Mouse (Mus musculus): ENCODE measurements around the gene Stxbp5. TPM values are rescaled to one million over a fixed set of nuclear protein-coding genes. Genes with fewer than 3 reads are reported as not detected.

Stxbp5 gene
- total and polyA plus RNA-seq, 2 experiments: 6.1 to 8.4 TPM

DNA sequence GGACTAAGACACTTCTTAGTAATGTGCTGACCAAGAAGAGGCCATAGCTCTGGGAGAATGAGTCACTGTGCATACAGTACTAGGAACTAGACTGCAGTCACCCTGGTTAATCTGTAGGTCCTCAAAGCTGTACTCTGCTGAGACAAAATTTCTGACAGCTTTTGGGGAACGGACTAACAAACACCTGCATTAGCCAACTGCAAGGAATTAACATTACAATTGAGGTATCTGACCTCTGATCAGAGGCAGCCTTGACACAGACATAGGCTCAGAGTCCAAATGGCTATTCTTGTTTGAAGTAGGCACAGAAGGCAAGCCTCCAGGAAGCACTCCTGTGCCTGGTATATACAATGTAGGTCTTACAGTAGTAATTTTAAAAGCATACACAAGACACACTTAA, 99.3 kb downstream of the Stxbp5 start:
- no peak for TF ChIP-seq CTCF (IDR thresholded peaks at IDR 0.05; ENCODE audit: low read depth, low read length)
- TF ChIP-seq POLR2A (IDR thresholded peaks at IDR 0.05; ENCODE audit: extremely low read depth, insufficient read depth, low read length): no peak
- 35% methylated on average over 1 of the region's 1 CpGs for WGBS

DNA sequence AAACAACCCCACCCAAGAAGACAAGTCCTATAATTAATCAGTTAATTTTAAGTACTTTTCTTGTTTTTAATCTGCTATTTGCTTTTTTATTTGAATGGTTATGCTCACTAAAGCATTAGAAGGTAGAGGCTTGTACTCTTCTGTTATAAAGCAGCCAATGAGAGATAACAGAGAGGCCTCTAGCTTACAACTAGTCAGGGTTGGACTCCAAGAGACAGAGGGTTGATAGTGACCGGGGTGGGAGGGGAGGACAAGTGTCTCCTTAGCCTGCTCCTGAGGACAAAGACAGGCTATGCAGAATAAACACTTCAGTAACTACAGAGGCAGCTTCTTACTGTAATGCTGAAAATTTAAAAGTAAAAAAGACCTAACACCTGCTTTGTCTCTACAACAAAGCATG, 101.8 kb downstream of the Stxbp5 start:
- H3K4me1 ChIP-seq (ENCODE audit: control insufficient read depth, insufficient read depth, low read length): no peaks in the 10 kb centered on the region
- no peak overlapping the region for H3K27ac ChIP-seq (replicated peaks; ENCODE audit: insufficient read depth, low read depth, low read length)
- TF ChIP-seq CTCF (IDR thresholded peaks at IDR 0.05; ENCODE audit: low read depth, low read length) (no peak), POLR2A (IDR thresholded peaks at IDR 0.05; ENCODE audit: extremely low read depth, insufficient read depth, low read length) (no peak)
- 95% methylated on average over 1 of the region's 1 CpGs for WGBS
- no peaks in the 10 kb centered on the region for H3K27me3 ChIP-seq (ENCODE audit: control insufficient read depth, insufficient read depth, low read length)
- H3K79me2 ChIP-seq (ENCODE audit: control insufficient read depth, insufficient read depth, low read length): no peaks in the 10 kb centered on the region
- no peak overlapping the region for H3K4me3 ChIP-seq (ENCODE audit: insufficient read depth, low read depth, low read length)
- DNase-seq (ENCODE audit: extremely low read depth, low read depth, low spot score): no peak
- H3K36me3 ChIP-seq (ENCODE audit: control insufficient read depth, insufficient read depth, low read length): peaks cover 22% of the 10 kb centered on the region
- H3K9ac ChIP-seq (ENCODE audit: low read depth, low read length): no peak overlapping the region

More for the DNA sequence above, 99.3 kb downstream of the Stxbp5 start:
- H3K36me3 ChIP-seq (ENCODE audit: control insufficient read depth, insufficient read depth, low read length): peaks cover 23% of the 10 kb centered on the region
- no peak overlapping the region for H3K4me3 ChIP-seq (ENCODE audit: insufficient read depth, low read depth, low read length)
- no peaks in the 10 kb centered on the region for H3K4me1 ChIP-seq (ENCODE audit: control insufficient read depth, insufficient read depth, low read length)
- H3K27me3 ChIP-seq (ENCODE audit: control insufficient read depth, insufficient read depth, low read length): no peaks in the 10 kb centered on the region
- H3K27ac ChIP-seq (replicated peaks; ENCODE audit: insufficient read depth, low read depth, low read length): no peak overlapping the region
- DNase-seq (ENCODE audit: extremely low read depth, low read depth, low spot score): peak; percentile 33
- H3K79me2 ChIP-seq (ENCODE audit: control insufficient read depth, insufficient read depth, low read length): no peaks in the 10 kb centered on the region
- no peak overlapping the region for H3K9ac ChIP-seq (ENCODE audit: low read depth, low read length)

DNA sequence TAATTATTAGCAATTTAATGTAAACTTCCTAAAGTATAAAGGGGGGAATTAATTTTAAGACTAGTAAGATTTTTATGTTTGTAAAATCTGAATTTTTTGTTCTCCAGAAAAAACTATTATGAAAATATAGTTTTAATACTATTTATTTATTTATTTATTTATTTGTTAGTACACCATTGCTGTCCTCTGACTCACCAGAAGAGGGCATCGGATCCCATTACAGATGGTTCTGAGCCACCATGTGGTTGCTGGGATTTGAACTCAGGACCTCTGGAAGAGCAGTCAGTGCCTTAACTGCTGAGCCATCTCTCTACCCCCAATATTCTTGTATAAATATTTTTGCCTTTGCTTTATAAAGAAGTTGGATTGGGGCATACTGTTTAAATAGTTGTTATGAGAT, 104.5 kb downstream of the Stxbp5 start:
- Histone ChIP-seq H3K4me1 (ENCODE audit: control insufficient read depth, insufficient read depth, low read length) (no peaks in the 10 kb centered on the region), H3K4me3 (ENCODE audit: insufficient read depth, low read depth, low read length) (no peak overlapping the region), H3K79me2 (ENCODE audit: control insufficient read depth, insufficient read depth, low read length) (no peaks in the 10 kb centered on the region), H3K36me3 (ENCODE audit: control insufficient read depth, insufficient read depth, low read length) (peaks cover 28% of the 10 kb centered on the region), H3K27me3 (ENCODE audit: control insufficient read depth, insufficient read depth, low read length) (no peaks in the 10 kb centered on the region), H3K9ac (ENCODE audit: low read depth, low read length) (no peak overlapping the region), H3K27ac (replicated peaks; ENCODE audit: insufficient read depth, low read depth, low read length) (no peak overlapping the region)
- 100% methylated on average over 1 of the region's 1 CpGs for WGBS
- DNase-seq (ENCODE audit: extremely low read depth, low read depth, low spot score): no peak
- TF ChIP-seq POLR2A (IDR thresholded peaks at IDR 0.05; ENCODE audit: extremely low read depth, insufficient read depth, low read length) (no peak), CTCF (IDR thresholded peaks at IDR 0.05; ENCODE audit: low read depth, low read length) (0 out of 2 replicates have a peak, but pooled peaks have one; percentile 3)

DNA sequence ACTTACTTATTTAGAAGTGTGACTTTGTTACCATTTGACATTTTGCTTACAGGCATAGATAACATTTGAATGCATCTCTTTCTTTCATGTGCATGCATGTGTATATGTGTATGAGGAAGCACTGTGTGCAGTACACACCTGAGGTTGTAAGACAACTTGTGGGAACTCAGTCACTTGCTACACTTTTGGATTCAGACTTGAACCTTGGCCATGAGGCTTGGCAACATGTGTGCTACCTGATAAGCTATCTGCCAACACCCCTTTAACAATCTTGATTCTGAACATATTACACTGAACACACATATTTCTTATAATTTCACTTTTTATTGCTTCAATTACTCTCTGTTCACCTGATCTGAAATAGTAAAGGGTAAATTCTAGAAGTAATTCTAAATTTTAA, 106.5 kb downstream of the Stxbp5 start:
- Histone ChIP-seq H3K4me3 (ENCODE audit: insufficient read depth, low read depth, low read length) (no peak overlapping the region), H3K79me2 (ENCODE audit: control insufficient read depth, insufficient read depth, low read length) (no peaks in the 10 kb centered on the region), H3K9ac (ENCODE audit: low read depth, low read length) (no peak overlapping the region), H3K27me3 (ENCODE audit: control insufficient read depth, insufficient read depth, low read length) (no peaks in the 10 kb centered on the region), H3K4me1 (ENCODE audit: control insufficient read depth, insufficient read depth, low read length) (no peaks in the 10 kb centered on the region), H3K27ac (replicated peaks; ENCODE audit: insufficient read depth, low read depth, low read length) (no peak overlapping the region), H3K36me3 (ENCODE audit: control insufficient read depth, insufficient read depth, low read length) (peaks cover 31% of the 10 kb centered on the region)
- TF ChIP-seq CTCF (IDR thresholded peaks at IDR 0.05; ENCODE audit: low read depth, low read length) (no peak), POLR2A (IDR thresholded peaks at IDR 0.05; ENCODE audit: extremely low read depth, insufficient read depth, low read length) (no peak)
- DNase-seq (ENCODE audit: extremely low read depth, low read depth, low spot score): no peak

DNA sequence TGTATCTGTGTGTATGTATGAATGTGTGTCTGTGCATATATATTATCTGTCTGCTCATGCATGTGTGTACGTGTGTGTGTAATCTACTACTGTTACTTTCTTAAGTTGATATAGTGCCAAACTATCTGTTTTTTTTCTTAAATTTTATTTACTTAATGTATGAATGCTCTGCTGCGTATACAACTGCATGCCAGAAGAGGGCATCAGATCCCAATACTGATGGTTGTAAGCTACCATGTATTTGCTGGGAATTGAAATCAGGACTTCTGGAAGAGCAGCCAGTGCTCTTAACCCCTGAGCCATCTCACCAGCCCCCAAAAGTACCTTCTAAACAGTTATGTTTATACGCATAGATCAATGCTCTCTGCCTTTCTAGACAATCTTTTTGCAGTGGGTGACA, 109.9 kb downstream of the Stxbp5 start:
- 88% methylated on average over 3 of the region's 3 CpGs for WGBS

DNA sequence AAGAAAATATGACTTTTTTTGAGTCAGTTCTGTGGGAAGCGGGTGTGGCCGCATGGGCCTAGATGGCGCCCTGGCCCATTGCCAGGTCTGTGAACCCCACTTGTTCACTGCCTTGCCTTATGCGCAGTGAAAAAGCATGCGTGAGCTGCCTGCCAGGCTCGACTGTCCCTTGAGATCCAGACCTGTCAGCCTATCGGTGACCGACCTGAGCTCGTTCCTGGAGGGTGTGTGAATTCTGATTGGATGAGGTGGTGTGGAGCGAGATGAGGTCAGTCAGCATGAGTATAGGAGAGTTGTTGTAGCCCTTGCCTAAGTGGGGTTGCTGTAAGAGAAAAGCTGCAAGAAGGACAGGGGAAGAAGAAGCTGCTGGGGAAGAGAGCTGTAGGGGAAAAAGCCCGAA, 114.4 kb downstream of the Stxbp5 start:
- H3K36me3 ChIP-seq (ENCODE audit: control insufficient read depth, insufficient read depth, low read length): peaks cover 18% of the 10 kb centered on the region

More for the DNA sequence above, 109.9 kb downstream of the Stxbp5 start:
- H3K79me2 ChIP-seq (ENCODE audit: control insufficient read depth, insufficient read depth, low read length): no peaks in the 10 kb centered on the region
- no peak overlapping the region for H3K9ac ChIP-seq (ENCODE audit: low read depth, low read length)
- no peaks in the 10 kb centered on the region for H3K4me1 ChIP-seq (ENCODE audit: control insufficient read depth, insufficient read depth, low read length)
- H3K36me3 ChIP-seq (ENCODE audit: control insufficient read depth, insufficient read depth, low read length): peaks cover 26% of the 10 kb centered on the region
- no peak overlapping the region for H3K4me3 ChIP-seq (ENCODE audit: insufficient read depth, low read depth, low read length)
- DNase-seq (ENCODE audit: extremely low read depth, low read depth, low spot score): no peak
- H3K27ac ChIP-seq (replicated peaks; ENCODE audit: insufficient read depth, low read depth, low read length): no peak overlapping the region
- TF ChIP-seq POLR2A (IDR thresholded peaks at IDR 0.05; ENCODE audit: extremely low read depth, insufficient read depth, low read length): no peak
- TF ChIP-seq CTCF (IDR thresholded peaks at IDR 0.05; ENCODE audit: low read depth, low read length): no peak
- H3K27me3 ChIP-seq (ENCODE audit: control insufficient read depth, insufficient read depth, low read length): no peaks in the 10 kb centered on the region

More for the DNA sequence above, 114.4 kb downstream of the Stxbp5 start:
- Histone ChIP-seq H3K79me2 (ENCODE audit: control insufficient read depth, insufficient read depth, low read length) (no peaks in the 10 kb centered on the region), H3K4me1 (ENCODE audit: control insufficient read depth, insufficient read depth, low read length) (no peaks in the 10 kb centered on the region), H3K9ac (ENCODE audit: low read depth, low read length) (no peak overlapping the region), H3K27me3 (ENCODE audit: control insufficient read depth, insufficient read depth, low read length) (no peaks in the 10 kb centered on the region), H3K27ac (replicated peaks; ENCODE audit: insufficient read depth, low read depth, low read length) (no peak overlapping the region), H3K4me3 (ENCODE audit: insufficient read depth, low read depth, low read length) (no peak overlapping the region)
- TF ChIP-seq CTCF (IDR thresholded peaks at IDR 0.05; ENCODE audit: low read depth, low read length): no peak
- TF ChIP-seq POLR2A (IDR thresholded peaks at IDR 0.05; ENCODE audit: extremely low read depth, insufficient read depth, low read length): no peak
- WGBS: 95% methylated on average over 11 of the region's 11 CpGs
- no peak for DNase-seq (ENCODE audit: extremely low read depth, low read depth, low spot score)
